Mouse (Mus musculus) induced T-regulatory cell, adult 2 months (primary cell): ENCODE results near the gene Gm19935.

Experiments used
- DNase-seq: peaks from one replicate; pipeline ENCODE4 v3.0.0-alpha.2; 2012; ENCODE audit warnings: low read depth

Gm19935 gene

DNA sequence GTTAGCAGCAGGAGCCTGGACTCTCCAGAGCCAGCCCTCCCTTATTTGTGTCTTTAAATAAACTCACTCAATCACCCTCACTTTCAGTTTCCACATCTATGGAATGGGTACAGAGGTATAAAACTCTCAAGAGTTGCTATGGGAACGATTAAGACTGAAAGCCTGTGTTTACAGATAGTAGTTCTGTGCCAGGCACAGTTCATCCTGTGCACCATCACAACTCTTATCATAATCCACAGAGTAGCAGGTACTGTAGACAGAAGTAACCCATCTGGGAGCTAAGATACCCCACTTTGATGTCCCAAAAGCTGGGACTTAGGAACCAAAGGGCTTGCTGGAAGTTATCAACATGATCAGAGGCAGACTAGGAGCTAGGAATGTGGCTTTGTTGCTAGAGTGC is 12.6 kb upstream of the Gm19935 start:
- DNase-seq: peak; percentile 37

DNA sequence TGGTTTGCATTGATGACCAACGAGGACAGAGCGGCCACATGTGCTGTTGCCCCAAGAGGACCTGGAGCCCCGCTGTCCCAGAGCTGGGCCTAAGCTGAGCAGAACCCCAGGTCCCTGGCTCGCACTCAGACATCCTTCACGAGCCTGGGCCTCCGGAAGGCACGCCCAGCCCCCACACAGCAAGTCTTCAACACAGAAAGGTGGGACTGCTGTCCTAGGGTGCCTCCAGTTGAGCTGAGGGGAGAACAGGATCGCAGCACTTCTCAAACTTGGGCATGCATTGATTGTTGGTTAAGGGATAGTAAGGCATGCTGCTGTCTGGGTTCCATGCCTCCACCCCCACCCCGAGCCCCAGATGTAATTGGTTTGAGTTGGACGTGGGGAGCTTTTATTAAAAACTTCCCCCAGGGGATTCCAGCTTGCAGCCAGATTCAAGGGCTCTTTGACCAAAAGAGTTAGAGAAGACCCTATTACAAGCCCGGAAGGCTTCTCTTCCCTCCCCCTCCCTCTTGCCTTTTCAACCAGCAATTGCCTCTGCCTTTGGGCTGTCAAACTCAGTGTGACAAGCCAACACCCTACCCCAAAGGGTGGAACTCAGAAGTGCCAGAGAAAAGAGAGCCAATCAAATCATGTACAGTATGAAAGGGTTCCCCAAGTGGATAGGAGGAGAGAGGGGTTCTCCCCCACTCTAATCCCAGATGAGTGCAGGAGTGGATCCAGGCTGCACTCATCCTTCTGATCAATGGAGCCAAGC is 12.0 kb upstream of the Gm19935 start:
- DNase-seq: peak; percentile 40

DNA sequence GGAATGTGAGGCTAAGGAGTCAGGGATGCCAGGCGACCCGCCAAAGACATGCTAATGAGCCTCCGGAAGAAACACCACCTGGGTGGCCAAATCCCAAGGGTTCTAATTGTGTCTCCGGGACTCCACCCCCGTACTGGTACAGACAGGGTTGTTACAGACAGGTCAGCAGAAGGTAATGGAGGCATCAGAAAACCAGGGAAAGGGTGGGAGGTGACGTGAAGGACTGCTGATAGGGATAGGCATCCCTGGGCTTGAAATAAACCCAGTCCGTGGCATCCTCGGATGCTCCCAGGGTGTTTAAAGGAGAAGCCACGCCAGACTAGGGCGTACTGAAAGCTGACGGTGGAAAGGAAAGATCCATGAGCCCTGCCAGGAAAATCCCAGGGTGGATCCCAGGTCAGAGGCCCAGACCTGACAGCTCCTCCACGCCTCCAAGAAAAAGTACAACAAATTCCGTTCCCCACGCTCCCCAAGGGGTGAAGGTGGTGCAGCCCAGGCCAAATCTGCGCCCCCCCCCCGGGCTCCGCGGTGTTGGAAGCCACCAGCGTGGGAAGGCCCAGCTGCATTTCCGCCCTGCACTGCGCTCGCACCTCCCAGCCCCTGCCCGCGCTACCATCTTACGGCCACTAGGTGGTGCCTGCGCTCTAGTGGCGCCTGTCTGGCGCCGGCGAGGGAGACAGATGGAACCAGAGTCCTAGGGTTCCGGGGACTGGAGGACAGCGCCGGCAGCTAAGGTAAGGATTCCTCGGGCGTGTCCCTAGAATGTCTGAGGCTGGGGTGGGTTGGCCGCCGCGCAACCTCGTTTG is 11.2 kb upstream of the Gm19935 start, which contains the start of gene Chd9:
Gene Chd9, plus strand, starts transcription at position 172 of the 806 bp plus-strand sequence.
- DNase-seq: peak; percentile 95

DNA sequence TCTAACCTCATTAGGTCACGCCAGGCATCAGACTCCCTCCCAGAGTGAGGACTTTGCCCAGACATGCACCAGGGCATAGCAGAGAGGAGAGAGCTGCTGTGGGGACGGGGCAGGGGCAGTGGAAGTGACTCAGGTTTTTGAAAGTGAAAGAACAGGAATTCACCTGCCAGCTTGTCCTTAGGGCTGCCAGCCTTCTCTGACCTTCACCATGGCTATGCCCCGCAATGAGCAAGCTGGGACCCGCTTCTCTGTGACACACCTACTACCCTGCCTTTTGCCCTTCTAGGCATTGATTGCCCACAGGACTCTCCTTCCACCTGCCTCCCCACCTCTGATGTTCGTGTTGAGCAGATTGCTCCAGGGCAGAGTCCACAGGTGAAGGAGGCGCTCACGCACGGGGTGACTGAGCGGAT is 8.3 kb upstream of the Gm19935 start:
- no peak for DNase-seq

DNA sequence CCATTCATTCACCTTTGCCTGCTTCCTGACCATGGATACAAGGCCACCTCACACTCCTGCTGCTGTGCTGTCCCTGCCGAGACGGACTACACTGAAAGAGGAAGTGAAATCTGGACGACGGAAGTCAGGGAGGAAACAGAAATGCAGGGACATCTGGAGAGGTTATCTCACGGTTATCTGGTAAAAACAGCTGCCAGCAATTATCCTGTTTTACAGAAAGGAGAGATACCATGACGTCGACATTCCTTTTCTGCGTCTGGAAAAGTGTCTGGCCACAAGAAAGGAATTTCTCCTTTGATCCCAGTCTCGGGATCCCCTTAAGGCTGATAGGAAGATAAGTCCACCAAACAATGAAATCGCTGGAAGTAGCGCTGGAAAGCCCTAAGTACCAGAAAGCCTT is 5.2 kb upstream of the Gm19935 start:
- no peak for DNase-seq

DNA sequence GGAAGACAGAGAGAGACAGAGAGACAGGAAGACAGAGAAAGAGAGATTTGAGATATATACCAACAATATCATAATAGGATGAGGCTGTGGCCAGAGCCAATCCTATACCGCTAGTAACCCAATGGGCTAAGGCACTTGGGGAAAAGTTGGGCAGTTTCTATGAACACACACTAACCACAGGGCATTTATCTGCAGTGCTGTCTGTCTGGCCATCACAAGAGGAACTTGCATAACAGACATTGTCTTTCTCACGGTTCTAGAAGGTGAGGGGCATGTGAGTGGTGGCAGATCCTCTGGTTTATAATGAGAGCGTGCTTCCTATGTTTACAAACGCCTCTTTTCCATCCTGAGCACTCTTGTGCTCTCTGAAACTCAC is 3.1 kb upstream of the Gm19935 start:
- DNase-seq: no peak

DNA sequence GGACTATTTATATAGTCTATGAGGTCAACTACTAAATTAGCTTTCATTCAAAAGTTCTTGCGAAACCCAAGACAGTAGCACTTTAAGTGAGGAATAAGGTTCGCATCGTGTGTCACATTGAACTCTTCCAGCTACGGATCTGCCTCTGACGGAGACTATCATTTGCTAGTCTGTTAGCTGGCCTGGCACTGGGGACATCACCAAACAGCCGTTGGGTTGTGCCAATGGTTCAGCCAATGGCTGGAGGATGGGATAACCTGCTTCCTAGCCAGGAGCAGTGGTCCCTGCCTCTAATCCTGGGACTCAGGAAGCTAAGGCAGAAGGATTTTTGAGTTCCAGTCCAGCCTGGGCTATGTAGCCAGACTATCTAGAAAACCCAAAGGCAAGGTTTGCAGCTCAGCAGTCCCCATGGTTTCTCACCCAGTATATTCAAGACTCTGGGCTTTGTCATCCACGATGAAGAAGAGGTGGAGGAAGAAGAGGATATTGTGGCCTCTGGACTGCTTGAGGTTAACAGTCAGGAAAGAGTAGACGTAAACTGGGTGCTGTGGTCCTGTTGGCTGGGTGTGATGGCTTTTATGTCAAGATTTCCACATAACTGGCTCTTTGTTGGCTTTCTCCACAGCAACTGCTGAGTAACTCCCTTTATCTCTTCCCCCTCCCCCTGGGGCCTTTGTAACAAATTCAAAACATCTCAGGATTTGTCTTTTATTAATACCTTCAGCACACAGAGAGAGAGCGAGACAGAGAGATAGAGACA is 2.5 kb upstream of the Gm19935 start:
- no peak for DNase-seq

DNA sequence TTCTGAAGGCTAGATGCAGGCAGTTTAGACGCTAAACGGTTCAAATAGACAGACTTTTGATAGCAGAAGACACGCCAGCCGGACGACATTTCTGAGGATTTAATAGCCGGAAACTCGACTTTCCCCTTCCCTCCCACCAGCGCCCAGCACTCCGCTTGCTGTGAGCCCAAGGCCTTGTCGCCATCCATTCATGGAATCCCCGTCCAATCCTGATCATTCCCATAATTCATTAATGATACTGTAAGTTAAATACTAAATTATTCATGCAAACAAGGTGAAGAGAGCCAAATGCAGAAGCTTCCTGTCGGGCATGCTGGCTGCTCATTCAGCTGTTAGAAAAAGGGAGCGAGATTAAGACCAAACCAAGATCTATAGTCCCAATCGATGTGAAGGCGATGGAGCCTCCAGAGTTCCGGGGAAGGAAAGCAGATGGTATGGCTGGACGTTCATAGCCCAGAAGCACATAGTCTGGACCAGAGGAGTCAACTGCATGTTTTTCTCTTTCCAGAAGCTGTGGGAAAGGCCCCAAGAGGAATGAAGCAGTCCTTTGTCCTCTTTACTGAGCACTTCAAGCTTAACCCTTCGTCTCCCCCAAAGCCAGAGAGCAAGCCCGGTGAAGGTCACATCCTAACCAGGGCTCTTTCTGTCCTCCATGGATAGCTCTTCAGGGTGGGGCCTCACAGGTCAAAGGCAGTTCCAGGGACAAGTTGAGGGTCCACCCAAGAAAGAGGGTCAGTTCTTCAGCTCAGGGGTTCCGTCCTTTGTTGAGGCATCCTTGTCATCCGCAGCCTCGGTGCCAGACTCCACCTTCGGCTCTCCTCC is 921 bp downstream of the Gm19935 start:
- DNase-seq: no peak

DNA sequence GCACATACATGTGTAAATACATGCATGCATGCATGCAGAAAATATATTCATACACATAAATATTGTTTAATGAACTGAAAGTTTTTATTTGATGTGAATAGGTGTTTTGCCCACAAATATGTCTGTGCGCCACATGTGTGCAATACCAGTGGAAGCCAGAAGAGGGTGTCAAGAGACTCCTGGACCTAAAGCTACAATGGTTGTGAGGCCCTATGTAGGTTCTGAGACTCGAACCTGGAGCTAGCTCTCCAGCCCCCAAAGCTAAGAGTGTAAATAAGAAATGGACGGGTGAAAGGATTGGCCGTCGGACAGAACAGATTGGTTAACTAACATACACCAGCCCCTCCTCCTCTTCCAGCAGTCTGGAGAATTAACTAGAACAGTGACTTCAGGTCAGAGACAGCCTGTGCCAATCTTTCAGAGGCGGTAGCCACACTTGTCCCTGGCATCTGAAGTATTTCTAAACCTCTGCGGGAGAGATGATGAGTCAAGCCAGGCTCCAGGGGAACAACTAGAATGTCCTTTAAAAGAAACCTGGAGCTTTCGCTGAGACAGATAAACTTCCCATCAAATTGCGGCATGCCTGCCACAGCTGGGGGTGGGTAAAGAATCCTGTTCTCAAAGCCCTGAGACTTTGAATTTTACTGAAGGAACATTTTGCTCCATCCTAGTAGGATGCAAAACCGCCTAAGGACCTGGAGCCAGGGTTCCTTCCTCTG is 3.4 kb downstream of the Gm19935 start:
- DNase-seq: peak; percentile 44

DNA sequence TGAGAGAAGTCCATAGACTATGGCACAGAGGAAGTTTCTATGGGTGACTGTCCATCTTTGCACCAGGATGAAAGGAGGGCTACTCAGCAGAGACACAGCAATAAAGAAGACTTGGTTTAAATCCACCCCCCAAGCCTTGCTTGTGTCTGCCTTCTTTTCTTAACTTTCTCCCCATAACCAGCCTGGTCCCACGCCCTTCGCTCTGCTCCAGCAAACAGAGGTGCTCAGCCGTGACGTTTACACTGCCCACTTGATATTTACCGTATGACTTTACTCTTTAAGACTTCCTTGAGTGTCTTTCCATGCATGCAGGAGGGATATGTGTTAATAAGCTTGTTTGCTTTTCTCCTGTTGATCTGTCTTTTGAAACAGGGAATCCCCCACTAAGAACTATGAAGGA is 17.7 kb downstream of the Gm19935 start:
- no peak for DNase-seq

DNA sequence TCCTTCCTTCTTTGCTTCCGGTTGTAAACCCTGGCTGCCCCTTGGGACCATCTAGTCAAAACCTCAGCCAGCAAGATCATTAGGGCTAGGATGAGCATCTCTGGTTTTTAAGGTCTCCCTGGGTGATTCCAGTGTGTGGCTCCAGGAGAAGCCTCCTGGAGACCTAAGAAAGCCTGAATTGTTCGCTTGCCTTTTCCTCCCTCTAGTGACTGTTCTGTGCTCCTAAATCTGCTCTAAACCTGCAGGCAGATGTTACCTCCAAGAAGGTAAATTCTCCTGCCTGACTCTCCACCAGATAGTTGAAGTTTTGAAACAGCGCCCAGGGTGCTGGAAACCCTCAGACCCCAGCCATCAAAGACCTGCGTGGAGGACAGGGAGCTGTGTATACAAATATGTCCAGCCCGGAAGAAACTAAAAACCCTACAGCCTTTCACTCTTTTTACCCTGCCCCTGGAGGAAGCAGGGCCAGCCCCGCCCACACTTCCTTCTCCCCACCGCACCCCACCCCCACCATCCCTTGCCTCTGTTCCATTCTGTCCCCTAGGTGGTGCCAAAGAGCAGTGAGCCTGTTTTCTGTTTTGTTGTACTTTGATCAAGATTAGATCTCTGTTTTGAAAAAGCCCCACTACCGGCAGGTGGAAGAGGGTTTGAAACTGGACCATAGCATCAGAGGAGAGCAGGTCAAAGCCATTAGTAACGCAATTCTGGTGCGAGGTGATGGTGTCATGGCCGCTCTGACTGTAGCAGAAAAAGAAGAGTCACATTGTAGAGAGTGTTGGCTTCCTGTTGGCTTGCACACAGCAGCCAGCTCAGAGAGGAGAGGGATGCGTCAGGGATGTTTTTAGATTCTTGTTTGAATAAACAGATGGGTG is 22.0 kb downstream of the Gm19935 start:
- peak; percentile 96 for DNase-seq

DNA sequence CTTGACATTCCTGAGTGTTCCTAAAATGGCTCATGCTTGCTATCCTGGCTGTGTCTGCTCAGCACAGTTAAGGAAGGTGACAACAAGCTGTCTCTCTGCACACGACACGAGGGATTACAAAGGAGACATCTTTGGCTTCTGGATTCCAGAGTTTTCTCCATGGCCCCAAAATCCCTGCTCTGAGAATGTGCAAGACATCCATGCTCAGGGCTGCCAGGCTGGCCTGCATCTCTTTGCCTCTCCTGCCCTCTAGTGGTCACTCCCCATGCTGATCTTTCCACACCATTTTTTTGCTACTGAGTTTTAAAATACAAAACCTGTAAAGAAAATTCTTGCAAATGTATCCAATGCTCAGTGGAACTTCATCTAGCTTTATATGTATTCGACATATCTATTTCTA is 23.5 kb downstream of the Gm19935 start:
- peak; percentile 84 for DNase-seq

DNA sequence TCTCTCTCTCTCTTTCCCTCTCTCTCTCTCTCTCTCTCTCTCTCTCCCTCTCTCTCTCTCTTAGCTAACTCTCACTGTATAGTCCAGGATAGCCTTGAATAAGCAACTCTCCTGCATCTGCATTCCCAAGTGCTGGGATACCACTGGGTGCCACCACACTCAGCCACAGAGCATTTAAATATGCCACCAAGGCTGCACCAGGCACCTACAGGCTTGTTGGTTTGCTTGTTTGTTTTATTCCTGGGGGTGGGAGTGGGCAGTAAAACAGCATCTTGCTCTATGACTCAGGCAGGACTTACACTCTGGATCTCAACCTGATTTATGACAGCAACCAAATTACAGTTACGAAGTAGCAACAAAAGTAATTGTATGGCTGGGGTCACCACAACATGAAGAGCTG is 25.6 kb downstream of the Gm19935 start:
- DNase-seq: no peak

DNA sequence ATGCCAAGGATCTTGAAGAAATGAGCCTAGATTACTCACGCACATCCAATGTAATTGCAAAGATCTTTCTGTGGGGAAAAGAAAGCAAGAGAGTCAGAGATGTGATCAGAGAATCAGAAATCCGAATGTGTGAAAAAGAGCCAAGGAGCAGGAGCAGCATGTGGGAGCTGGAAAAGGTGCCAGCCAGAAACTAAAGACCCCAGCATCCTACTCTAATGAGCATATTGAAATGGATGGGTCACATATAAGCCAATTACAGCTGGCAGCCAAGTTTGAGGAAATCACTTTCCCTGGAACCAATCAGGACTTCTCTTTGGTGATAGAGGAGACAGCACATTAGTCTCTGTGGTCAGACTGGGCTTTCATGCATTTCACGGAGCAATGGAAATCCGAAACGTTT is 47.4 kb downstream of the Gm19935 start:
- no peak for DNase-seq
